Mouse (Mus musculus) common myeloid progenitor, adult 5-6 weeks (primary cell): ENCODE results near the gene Arhgap44. TPM values are rescaled to one million over a fixed set of nuclear protein-coding genes. Genes with fewer than 3 reads are reported as not detected.

Experiments used
- ATAC-seq: replicated peaks from 2 replicates; pipeline ENCODE4 v1.8.0; 2016; ENCODE audit warnings: low read depth, mild to moderate bottlenecking, moderate TSS enrichment, inconsistent platforms; ENCODE audit not compliant: poor library complexity, severe bottlenecking
- total RNA-seq: library from RNA; stranded (forward); fragments of 200-1000, 187-1606 nt; gene quantifications from 2 replicates; pipeline ENCODE4 v1.2.3, GENCODE M21; 2017

Gene Arhgap44
- total RNA-seq, 1 experiment from 2014 or later = not detected

DNA sequence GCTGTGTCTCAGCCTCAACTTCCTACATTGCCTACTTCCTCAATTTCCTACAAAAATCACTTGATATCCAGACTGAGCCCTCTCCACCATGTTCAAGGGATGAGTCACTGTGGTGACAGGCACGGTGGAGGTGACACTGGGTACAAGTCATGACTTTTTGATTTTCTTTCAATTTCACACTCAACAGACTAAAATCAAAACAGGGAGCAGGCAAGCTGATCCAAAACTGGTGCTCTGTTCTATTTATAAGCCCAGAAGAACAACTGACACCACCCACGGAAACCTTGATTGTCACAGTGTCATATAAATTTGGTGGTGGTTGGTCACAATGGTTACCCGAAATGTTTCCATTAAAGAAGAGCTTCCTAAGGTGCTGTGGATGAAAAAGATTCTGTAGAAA lies 72.8 kb downstream of the Arhgap44 start:
- no peak for ATAC-seq

- ATAC-seq = no peak
Observed at GRCm38 (mm10) chr11:65089282-65089681, 73.5 kb downstream of the Arhgap44 start.

DNA sequence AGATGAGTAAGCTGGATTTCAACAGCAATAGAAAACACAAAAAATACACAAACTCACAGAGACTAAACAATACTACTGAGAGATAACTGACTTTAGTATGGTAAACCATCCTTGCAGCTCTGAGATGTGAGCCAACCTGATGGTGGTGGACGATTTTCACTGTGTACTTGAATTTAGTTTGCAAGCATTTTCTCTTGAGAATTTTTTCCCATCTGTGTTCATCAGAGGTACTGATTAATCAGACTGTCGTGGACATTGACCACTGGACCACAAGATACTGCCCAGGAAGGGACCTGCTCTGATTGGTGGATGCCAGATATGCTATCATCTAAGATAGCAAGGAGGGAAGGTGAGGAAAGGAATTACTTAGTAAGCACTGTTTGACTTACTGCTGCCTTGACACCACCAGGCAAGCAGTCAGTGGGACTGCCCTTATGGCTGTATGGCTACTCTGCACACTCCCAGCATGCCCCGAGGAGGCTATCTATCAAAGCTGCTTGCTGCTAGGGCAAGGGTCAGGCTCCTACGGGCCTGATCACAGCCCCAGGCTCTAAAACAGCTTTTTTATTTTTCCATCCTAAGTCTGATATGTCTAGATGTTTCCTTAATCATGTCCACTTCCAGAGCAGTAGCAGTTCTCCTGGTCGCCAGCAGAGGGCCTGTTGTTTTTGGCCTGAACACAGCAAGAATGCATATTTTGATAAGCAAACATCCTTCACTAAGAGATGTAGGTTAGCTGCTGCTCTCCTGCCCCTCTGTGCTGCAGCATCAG lies 74.1 kb downstream of the Arhgap44 start:
- ATAC-seq = peak; percentile 66; the same call in 1 of the 2 replicates

DNA sequence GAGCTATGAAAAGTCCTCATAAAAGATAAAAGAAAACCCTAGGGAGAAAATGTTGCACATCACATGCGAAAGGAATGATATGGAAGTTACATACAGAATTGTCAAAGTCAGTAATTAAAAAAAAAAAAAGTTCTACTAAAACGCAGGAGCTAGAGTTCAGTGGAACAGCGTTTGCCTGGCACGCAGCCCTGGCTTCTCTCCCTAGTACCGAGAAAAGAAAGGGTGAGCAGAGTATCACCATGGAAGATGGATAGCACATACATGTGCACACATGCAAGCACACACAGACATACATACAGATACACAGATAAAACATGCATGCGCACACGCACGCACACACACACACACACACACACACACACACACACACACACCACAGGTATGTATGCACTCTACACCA lies 82.0 kb downstream of the Arhgap44 start:
- ATAC-seq = no peak

GRCm38 (mm10) chr11:65080274-65080673 lies 82.5 kb downstream of the Arhgap44 start:
- no peak for ATAC-seq

GRCm38 (mm10) chr11:65069609-65070008 lies 93.2 kb downstream of the Arhgap44 start:
- ATAC-seq = no peak

GRCm38 (mm10) chr11:65069051-65069450 lies 93.7 kb downstream of the Arhgap44 start:
- ATAC-seq = no peak

- no peak for ATAC-seq
Observed at GRCm38 (mm10) chr11:65065201-65065600, 97.6 kb downstream of the Arhgap44 start.

DNA sequence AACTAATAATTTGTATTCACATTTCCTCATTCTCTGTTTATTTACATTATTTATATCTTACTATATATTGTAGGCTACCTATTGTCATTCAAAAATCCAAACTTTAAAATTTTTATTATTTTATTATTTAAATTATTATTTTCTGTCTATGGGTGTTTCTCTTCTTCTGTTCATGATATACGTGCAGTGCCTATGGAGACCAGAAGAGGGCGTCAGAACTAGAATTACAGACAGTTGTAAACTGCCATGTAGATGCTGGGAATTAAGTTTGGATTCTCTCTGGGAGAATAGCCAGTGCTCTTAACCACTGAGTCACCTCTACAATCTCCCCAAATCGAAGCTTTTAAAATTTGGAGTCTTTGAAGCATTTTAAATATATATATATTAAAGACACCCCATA lies 101.3 kb downstream of the Arhgap44 start:
- no peak for ATAC-seq

DNA sequence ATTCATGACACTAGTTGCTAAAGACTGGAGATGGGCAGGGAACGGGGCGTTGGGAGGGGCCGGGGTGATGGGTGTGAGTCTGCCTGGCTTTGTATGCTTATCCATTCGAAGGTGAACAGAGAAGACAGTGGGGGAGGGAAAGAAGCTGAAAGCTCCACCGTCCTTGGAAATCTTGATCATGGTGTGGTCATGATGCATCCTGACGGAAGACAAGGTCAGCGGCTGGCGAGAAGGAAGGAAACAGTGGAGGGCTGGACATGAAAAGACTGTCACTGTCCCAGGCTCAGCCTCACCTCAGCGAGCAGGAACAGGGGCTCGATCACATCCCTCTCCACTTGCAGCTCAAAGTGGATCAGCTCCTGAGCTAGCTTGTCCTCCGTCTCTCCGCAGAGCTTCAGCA lies 103.2 kb downstream of the Arhgap44 start:
- no peak for ATAC-seq

- no peak for ATAC-seq
Observed at GRCm38 (mm10) chr11:65058224-65058908, 104.4 kb downstream of the Arhgap44 start.

- ATAC-seq = no peak
Observed at GRCm38 (mm10) chr11:65055596-65055995, 107.2 kb downstream of the Arhgap44 start.

- no peak for ATAC-seq
Observed at GRCm38 (mm10) chr11:65054216-65054615, 108.5 kb downstream of the Arhgap44 start.

- no peak for ATAC-seq
Observed at GRCm38 (mm10) chr11:65050819-65051218, 111.9 kb downstream of the Arhgap44 start.

DNA sequence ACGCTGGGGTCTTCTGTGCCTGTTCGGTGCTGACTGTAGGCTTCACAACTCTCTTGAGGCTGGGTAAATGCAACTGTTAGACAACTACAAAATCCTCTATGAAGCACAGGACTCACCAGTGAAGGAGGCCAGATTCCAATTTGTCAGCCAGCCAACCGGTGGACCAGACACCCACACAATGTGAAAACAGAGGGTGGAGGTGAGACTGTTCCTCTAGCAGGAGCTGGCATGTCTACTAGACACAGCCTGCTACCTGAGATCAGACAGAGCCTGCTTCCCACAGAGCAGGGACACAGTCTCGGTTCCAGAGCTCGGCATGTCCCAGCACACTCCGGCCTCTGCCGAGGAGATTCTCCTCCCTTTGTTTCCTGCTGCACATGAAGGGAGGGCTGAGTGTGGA lies 113.7 kb downstream of the Arhgap44 start:
- ATAC-seq = no peak

- no peak for ATAC-seq
Observed at GRCm38 (mm10) chr11:65040556-65040955, 122.2 kb downstream of the Arhgap44 start.

DNA sequence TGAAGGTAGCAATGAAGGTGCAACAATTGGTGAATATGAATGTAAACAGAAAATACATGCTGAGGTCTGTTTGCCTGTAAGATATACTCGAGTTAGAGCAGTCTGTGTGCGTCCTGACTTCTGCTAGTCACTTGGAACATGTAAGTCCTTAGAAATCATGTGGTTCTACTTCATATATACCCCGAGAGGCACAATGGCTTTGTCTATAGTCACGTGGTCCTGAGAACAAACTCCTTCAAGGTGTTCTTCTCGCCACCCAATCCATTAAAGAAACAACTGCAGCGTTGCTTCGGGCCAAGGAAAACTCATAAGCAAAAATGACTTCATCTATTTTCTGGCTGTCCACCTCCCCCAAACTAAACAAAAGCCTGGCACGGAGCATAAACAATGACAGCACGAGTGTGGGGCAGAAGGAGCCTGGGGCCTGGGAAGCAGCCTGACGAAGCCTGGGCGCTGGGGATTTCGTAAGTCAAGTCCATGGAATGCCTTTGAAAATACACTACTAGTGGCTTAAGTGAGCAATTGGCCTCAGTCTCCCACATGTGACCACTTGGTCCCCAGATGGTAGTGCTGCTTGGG lies 123.2 kb downstream of the Arhgap44 start:
- ATAC-seq = no peak

DNA sequence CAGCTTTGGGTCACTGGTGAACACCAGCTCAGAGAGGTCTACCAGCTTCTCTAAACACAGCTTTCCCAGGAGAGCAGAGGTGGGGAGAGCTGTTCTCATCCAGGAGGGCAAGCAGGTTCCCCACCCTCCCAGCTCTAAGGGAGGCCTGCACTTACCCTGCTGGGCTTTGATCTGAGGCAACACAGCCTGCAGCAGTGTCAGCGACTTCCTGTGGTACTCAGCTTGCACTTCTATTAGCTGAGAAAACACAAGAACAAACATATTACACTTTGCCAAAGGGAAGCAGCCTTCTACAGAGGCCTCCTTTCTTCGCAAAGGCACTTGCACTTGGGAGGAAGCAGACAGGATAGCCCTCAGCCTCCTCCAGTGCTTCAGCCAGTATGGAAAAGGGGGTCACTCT lies 123.8 kb downstream of the Arhgap44 start:
- no peak for ATAC-seq

DNA sequence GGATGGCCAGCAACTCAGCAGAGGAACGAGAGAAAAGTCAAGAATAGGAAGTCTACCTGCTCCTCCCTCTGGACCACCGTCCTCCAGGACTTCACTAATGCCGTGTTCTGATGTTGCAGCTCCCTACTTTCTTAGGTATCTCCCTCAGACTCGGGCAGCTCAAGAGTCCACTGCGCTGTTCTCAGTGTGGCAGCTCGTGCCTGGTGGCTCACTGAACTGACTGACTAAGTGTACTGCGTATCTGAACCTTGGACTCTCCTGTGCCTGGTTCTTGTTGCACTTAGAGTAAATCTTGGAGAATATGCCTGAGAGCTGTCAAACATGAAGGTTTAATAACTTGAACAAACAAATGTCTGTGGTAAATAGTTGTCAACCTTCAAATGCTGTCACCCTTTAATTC lies 130.5 kb downstream of the Arhgap44 start:
- ATAC-seq = no peak

DNA sequence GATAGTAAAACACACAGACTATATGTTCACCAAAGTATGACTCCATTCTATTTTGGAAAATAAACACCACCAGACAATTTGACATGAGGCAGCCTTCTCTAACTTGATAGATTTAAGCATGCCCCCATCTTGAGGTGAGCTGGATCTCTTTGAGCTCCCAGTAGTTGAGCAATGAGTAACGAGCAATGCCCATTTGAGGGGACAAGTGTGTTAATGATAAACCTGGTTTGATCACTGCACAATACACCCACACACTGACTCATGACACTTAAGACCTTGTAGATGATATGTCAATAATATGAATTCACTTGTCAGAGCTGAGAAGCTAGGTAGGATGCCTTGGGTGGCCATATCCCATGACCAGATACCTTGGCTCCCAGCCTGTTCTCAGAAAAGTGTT lies 132.6 kb downstream of the Arhgap44 start:
- ATAC-seq = no peak

GRCm38 (mm10) chr11:65028049-65028448 lies 134.7 kb downstream of the Arhgap44 start:
- ATAC-seq = no peak
